Mouse (Mus musculus) 416B (cell line): ENCODE measurements at regions not wholly inside any gene's neighbourhood (a gene's known extent, or its start where the extent isn't known, plus 50 kb on each side); places are given as distances from the start of the nearest gene placed in this dataset.
"Not testable (repeated sequence)": the region's sequence is repeated elsewhere in the genome, so short reads cannot be mapped to it uniquely, and the experiment has no call there.

Source experiments
- DNase-seq: peaks from one replicate; pipeline ENCODE4 v3.0.0; 2011; ENCODE audit warnings: low read depth

DNA sequence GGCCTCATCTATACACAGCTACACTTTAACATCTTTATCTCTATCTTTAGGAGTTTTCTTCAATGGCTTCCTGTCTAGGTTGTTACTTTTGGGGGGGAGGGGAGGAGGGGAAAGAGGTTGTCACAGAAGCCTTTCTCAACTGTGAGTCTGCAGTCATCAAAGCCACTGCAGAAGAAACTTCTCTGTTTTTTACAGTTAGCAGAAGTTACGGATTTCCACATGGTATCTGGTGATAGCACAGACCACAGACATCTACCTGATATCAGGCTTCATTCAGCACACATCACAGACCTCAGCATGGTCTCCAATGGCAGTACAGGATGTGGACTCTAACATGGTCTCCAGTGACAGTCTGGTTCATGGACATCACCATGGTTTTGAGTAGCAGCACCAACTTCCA is 234.8 kb upstream of the Adarb2 start:
- DNase-seq, result no peak

DNA sequence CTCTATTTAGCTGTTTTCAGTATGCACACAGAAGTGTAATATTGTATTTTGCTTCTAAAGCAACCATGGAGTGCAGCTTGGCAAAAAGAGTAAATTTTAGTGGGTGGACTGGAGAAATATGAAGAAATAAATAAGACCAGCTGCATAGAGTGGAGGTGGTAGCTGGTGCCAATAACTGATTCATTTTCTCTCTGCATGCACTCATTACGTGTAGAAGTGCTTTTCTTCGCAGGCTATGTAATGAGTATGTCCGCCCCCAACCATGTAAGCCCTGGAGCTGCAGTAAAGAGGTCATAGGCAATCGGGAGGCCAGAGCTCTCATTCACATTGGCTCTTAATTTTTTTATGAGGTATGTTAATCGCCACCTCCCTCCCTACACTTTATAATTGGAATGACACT is 208.5 kb upstream of the Adarb2 start:
- DNase-seq, result no peak

DNA sequence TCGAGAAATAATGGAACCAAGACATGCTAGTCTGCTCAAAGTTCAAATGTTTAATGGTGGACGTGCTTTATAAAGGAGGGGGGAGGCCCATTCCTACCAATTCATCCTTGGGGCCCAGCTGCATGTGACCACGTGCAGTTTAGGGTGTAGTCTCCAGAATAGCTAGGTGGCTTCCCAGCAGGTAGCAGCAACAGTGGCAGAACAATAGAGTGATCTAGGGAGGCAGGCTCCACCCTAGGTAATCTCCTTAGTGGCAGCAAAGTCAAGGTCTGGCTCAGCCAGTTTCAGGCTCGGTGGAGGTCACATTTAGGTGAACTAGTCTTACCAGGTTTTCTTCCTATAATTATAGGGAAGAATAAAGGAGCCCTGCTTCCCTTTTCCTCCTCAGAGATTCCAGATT is 172.6 kb upstream of the Adarb2 start:
- not testable (repeated sequence) for DNase-seq

DNA sequence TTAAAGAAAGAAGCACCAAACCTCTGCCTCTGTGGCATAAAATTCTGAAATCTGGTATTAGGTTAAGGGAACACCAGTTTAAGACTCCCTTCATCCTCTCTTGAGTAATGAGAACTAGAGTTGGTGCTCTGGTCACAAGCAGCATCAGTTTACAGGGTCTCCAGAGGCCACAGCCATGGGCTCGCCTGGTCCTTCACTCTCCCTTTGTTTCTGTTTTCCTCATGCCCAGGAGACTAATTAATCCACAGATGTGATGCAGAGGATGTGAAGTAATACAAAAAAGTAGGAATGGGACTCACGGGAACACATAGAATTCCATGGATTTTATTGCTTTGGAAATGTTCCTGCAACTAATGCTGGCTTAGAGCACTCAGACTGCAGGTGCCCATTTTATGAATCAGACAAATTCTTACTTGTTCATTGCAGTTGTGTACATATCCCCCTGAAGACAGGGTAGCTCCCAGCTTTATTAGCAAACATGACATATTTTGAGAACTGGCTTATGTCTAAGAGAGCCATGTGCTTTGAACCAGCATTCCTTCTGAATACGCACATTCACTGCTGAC is 151.7 kb upstream of the Adarb2 start:
- DNase-seq, result no peak

DNA sequence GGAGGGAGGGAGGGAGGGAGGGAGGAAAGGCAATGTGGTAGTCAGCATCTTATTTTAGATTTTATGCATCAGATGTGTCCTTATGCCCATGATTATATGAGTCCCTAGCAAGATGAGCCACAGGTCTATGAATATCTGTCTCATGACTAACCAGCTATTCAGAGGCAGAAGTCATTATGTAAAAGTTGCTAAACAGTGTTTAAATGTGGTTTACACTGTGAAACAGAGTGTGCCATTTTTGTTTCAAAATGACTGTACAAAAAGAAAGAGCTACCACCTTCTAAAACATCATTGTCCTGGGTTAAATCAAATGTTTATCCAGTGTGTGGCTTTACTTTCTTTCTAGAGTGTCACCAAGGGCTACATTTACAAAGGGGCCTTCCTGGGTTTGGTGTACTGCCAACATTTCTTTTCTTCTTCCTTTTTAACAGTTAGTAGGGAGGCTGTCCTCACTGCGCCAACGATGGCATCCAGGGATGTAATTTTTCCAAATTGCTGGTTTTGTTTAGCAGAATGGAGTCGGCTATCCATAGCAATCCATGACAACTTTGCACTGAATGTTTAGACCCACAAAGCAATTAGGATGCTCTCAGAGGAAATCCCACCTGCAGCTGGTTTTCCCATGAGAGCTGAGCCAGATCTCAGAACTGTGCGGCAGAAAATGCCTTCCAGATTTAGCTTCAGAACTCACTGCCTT is 146.4 kb upstream of the Adarb2 start:
- no peak for DNase-seq

DNA sequence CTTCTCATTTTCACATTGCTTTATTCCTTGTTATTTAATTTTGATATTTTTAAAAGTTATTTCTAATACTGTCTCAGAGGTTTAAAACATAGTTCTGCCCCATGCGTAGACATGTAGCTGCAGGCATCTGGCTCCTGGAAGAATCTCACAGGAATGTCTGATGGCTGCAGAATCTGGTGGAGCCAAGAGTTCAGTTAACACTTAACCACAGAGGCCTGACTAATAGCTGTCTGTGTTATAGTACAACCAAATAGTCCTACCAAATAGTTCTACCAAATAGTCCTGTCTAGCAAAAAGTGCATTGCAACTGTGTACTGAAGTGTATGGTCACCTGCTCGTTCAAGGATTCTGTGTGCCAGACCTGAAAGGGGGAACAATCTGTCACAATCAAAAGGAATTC is 115.5 kb upstream of the Adarb2 start:
- DNase-seq, result no peak

DNA sequence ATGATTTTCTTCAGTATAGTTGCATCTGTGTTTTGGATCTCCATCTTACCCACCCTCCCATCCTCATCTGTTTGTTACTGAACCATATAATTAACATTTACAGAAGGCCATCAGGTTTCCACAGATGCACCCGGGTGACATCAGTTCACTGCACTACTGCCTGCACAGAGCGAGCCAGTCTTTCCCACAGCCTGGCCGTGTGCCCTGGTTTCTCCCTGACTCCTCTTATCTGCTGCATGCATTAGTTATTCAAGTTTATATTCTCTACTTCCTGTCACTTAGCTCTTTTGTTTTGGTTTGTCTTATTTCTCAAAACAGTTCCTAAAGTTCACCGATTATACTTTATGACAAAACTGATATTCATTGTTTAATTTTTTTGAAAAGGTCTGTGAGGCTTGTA is 113.1 kb upstream of the Adarb2 start:
- no peak for DNase-seq

DNA sequence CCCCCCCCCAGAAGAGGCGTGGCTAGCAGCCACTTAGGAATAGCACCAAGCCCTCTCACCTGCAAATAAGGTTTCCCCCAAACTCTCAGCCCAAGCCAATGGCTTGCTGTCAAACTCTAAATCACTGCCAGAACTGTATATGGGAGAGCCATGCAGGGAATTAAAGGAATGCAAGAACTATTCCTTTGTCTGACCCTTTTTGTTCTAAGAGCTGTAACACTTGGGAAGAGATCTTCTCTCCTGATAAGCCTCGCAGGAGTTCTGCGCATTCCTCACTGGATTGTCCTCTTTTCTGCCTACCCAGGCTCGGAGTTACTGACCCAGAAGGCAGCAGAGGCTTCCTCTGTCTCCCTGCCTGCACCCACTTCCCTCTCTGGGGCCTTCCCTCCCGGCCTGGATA is 94.0 kb upstream of the Adarb2 start:
- no peak for DNase-seq

DNA sequence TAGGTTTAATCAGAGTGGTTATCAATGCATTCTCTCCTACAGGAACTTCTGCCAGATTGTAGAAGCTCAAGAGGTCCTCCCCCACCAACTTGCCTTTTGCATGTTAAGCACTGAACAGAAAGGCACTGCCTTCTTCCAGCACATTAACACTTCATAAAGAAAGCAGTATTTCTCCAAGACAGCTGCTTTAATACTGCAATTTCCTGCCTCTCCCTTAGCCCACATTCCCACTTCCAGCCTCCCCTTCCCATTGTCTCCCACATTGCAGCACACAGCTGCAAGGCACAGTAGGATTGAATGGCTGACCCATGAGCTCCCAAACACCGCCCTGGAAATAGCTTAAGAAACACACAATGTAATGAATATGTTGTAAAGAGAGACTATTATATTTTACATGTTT is 89.7 kb upstream of the Adarb2 start:
- no peak for DNase-seq

DNA sequence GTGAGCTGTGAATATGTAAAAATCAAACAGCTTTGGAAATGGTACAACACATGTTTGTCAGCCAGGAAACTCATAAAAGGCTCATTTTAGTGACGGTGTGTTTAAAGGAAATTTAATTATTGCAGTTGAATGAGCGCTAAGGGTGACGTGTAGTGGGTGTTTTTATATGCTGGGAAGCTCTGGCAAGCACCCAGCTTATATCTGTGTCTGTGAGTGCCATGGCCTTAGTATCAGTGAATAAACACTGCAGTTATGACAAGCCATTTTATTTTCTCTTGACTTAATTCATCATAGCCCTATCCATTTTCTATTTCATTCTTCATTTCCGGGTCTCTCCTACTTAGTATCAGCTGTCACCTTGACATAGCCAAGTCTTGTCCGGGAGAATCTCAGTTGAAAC is 83.7 kb upstream of the Adarb2 start:
- DNase-seq, result no peak

DNA sequence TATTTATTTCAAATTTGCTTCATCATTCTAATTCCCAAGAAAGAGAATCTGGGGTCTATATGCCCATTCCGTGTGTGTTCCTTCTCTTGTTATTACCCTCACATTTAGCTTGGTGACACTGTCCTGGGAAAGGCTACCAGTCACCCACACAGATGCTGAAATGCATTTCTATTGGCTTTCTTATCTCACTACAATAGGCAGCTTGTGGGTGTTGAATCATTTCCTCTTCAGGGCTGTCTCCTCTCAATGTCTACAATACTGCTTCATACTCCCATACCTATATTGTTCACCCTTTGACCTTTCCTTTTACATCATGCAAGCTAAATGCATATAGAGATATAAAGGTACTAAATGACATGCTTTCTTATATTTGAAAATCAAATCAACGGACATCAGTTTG is 82.7 kb upstream of the Adarb2 start:
- peak; percentile 63 for DNase-seq

DNA sequence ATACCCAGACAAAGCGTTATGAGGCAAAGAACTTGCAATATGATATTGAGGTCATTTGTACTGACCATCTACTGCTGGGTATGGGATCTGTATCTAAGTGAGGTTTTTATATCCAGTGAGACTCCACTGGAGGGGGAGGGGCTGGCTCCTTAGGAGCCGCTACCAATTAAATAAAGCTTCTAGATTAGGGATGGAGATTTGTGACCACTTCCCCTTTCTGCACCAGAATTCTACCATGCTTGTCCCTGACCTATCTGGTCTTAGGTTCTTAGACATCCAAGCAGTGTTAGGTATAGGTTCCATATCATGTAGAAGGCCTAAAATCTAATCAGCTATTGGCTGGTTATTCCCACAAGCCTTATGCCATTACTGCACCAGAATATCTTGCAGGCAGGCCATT is 67.9 kb upstream of the Adarb2 start:
- peak; percentile 8 for DNase-seq

DNA sequence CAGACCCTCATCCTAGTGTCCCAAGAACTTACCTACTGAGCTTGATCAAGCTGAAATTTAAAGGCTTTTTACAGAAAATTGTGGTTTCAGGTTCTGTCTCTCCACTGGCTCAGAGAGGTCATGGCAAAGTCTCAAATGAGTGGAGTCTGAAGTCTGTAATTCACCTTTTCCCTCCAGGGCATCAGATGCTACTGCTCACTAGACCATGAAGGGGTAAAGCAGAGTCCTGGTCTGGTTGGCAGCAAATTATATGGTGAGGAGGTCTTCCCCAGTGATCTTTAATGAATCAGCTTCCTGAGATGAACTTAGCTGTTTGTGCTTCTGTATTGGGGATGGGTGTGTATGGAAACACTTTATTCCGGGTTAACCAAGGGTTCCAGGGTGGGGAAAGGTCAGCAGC is 63.3 kb upstream of the Adarb2 start:
- no peak for DNase-seq

DNA sequence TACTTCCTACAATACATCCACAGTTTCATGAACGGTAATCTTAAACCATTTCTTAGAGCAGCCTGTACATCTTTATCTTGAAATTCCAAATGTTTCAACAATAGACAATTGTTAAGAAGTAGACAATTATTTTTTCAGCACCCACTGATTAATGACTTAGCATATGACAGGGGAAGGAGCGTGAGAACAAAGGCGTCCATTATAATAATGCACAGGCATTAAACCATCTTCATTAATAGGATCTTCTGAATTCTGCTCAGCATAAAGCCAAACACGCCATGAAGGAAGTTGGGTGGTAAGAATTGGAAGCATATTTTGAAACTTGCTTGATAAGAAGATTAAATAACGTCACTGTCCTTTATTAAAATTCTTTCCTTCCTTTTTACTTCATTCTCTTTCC is 50.5 kb upstream of the Adarb2 start:
- no peak for DNase-seq
